Mouse (Mus musculus) WW6 (cell line): ENCODE data around the gene Acsl5.

ENCODE experiments used
- DNase-seq: peaks from one replicate; pipeline ENCODE4 v3.0.0-alpha.2; 2013; ENCODE audit warnings: low read depth, low spot score

Acsl5 gene

GRCm38 (mm10) chr19:55331776-55332175 lies 80.0 kb downstream of the Acsl5 start:
- no peak for DNase-seq

GRCm38 (mm10) chr19:55332641-55333268 lies 81.0 kb downstream of the Acsl5 start:
- peak; percentile 42 for DNase-seq

- no peak for DNase-seq
These were observed 84.1 kb downstream of the Acsl5 start for GRCm38 (mm10) chr19:55335881-55336280.

- no peak for DNase-seq
These were observed 84.7 kb downstream of the Acsl5 start for GRCm38 (mm10) chr19:55336441-55336840.

GRCm38 (mm10) chr19:55337066-55337465 lies 85.3 kb downstream of the Acsl5 start:
- DNase-seq, result no peak

GRCm38 (mm10) chr19:55337664-55338063 lies 85.9 kb downstream of the Acsl5 start:
- no peak for DNase-seq

- DNase-seq, result no peak
These were observed 88.8 kb downstream of the Acsl5 start for GRCm38 (mm10) chr19:55340521-55340920.

- DNase-seq, result no peak
These were observed 89.6 kb downstream of the Acsl5 start for GRCm38 (mm10) chr19:55341377-55341776.

- no peak for DNase-seq
These were observed 90.7 kb downstream of the Acsl5 start for GRCm38 (mm10) chr19:55342423-55342822.

- DNase-seq, result no peak
These were observed 91.5 kb downstream of the Acsl5 start for GRCm38 (mm10) chr19:55343274-55343673.
